ENCODE assay signal across 10 mouse cellular contexts in the genomic region with DNA sequence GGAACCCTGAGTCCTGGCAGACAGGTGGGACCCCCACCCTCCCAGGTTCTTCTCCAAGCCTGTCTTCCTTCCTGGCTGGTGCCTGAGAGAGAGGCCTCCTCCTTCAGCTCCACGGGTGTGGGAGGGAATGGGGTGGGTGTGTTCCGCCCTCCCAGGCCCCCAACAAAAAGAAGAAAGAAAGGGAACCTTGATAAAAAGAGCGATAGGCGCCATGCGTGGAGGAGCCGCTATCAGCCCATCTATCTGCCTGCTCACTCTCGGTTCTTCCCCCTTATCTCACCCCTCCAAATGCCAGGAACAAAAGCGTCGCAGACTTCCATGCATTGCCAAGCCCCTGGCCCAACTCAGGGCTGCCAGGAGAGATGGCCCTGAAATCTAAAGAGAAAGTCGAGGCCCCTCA. TPM values are rescaled to one million over a fixed set of nuclear protein-coding genes. Genes with fewer than 3 reads are reported as not detected.
DNase-seq lines count a peak whose midpoint lies in the region; ATAC-seq and TF ChIP-seq lines count a peak whose summit lies in the region.
"Had no signal": no experiment of that assay in that cellular context is flagged by ENCODE, and none has a peak within 500 bp of the region (broad histone marks: within the 10 kb centered on the region; RNA-seq: fewer than 3 reads in every experiment).

No protein-coding gene starts in this region.

- H3K27me3 ChIP-seq in heart, embryonic 15.5 days = no peaks in the 10 kb centered on the region
- no peaks in the 10 kb centered on the region for H3K27me3 ChIP-seq in lung, embryonic 14.5 days (ENCODE audit: insufficient read depth, low read length)
- no peaks in the 10 kb centered on the region for H3K27me3 ChIP-seq in liver, embryonic 12.5 days (replicated peaks)

- peaks cover 99% of the 10 kb centered on the region for H3K4me1 ChIP-seq in heart, embryonic 15.5 days (replicated peaks)
- H3K4me1 ChIP-seq in lung, embryonic 14.5 days (ENCODE audit: insufficient read depth) = peaks cover 23% of the 10 kb centered on the region
- H3K4me1 ChIP-seq in bone marrow, adult 2 months (ENCODE audit: control insufficient read depth, insufficient read depth, low read length) = peaks cover 3% of the 10 kb centered on the region; the same call in 1 of the 2 replicates
- peaks cover 100% of the 10 kb centered on the region for H3K4me1 ChIP-seq in liver, embryonic 12.5 days

- no peaks in the 10 kb centered on the region for H3K9me3 ChIP-seq in heart, embryonic 15.5 days (replicated peaks)
- no peaks in the 10 kb centered on the region for H3K9me3 ChIP-seq in lung, embryonic 14.5 days (ENCODE audit: low read depth, low read length)
- no peaks in the 10 kb centered on the region for H3K9me3 ChIP-seq in liver, embryonic 12.5 days (replicated peaks)

- WGBS in heart, embryonic 15.5 days = 28% methylated on average over 10 of the region's 10 CpGs
- 49% methylated on average over 10 of the region's 10 CpGs for WGBS in lung, embryonic 14.5 days
- WGBS in bone marrow, adult 2 months = 28% methylated on average over 10 of the region's 10 CpGs
- 15% methylated on average over 10 of the region's 10 CpGs for WGBS in liver, embryonic 12.5 days (ENCODE audit: insufficient replicate concordance)

- H3K9ac ChIP-seq in heart, embryonic 15.5 days = no peak overlapping the region
- no peak overlapping the region for H3K9ac ChIP-seq in lung, embryonic 14.5 days
- H3K9ac ChIP-seq in liver, embryonic 12.5 days = peak overlapping the region; percentile 98

- no peak for TF ChIP-seq CTCF in lung, embryonic 14.5 days (IDR thresholded peaks at IDR 0.05; ENCODE audit: low read depth)
- no peak for TF ChIP-seq CTCF in bone marrow, adult 2 months (IDR thresholded peaks at IDR 0.05; ENCODE audit: control insufficient read depth, insufficient read depth, low read length)

- H3K4me2 ChIP-seq in heart, embryonic 15.5 days = no peak overlapping the region
- H3K4me2 ChIP-seq in lung, embryonic 14.5 days = no peak overlapping the region
- H3K4me2 ChIP-seq in liver, embryonic 12.5 days = peak overlapping the region; percentile 97

- no peak overlapping the region for H3K4me3 ChIP-seq in heart, embryonic 15.5 days
- H3K4me3 ChIP-seq in lung, embryonic 14.5 days (ENCODE audit: low read depth, low read length) = no peak overlapping the region
- H3K4me3 ChIP-seq in bone marrow, adult 2 months (replicated peaks; ENCODE audit: control insufficient read depth, low read depth, low read length) = no peak overlapping the region
- peak overlapping the region; percentile 24 for H3K4me3 ChIP-seq in liver, embryonic 12.5 days

- peak overlapping the region; percentile 96 for H3K27ac ChIP-seq in heart, embryonic 15.5 days
- H3K27ac ChIP-seq in lung, embryonic 14.5 days (ENCODE audit: low read depth) = peak overlapping the region; percentile 54
- H3K27ac ChIP-seq in bone marrow, adult 2 months (ENCODE audit: control insufficient read depth, insufficient read depth, low read depth, low read length, poor library complexity) = peak overlapping the region; percentile 49
- peak overlapping the region; percentile 97 for H3K27ac ChIP-seq in liver, embryonic 12.5 days

- no peaks in the 10 kb centered on the region for H3K36me3 ChIP-seq in heart, embryonic 15.5 days
- no peaks in the 10 kb centered on the region; the same call in 1 of the 2 replicates for H3K36me3 ChIP-seq in lung, embryonic 14.5 days (ENCODE audit: insufficient read depth)
- peaks cover 91% of the 10 kb centered on the region for H3K36me3 ChIP-seq in liver, embryonic 12.5 days

- no peak for ATAC-seq in heart, embryonic 15.5 days (replicated peaks; ENCODE audit: insufficient number of reproducible peaks, insufficient read depth, low FRiP score, low read depth)
- ATAC-seq in lung, embryonic 14.5 days (ENCODE audit: insufficient read depth) = no peak
- ATAC-seq in liver, embryonic 12.5 days = no peak

- TF ChIP-seq POLR2A in bone marrow, adult 2 months (IDR thresholded peaks at IDR 0.05; ENCODE audit: borderline replicate concordance, control insufficient read depth, low read depth, low read length) = no peak

- DNase-seq in heart, adult 11 months = no peak
- no peak for DNase-seq in lung, embryonic 14.5 days
- no peak for DNase-seq in lung, postnatal 25 days (ENCODE audit: low spot score)
- no peak for DNase-seq in ovary, postnatal 14 days (ENCODE audit: low spot score)
- DNase-seq in cerebellum, postnatal 36 days = no peak
- DNase-seq: cerebellum, adult 9-11 months; thymus, postnatal 4 days had no signal

RNA-seq across cellular contexts. Expression of gene Zfpm1, which starts 11.5 kb away (rescaled TPM):
- 3.8 and 3.9 TPM in 2 replicates for polyA plus RNA-seq in heart, embryonic 15.5 days (2015; fragmentation: Nextera tagmentation; extraction: Ambion mirVana)
- polyA plus RNA-seq in lung, embryonic 14.5 days (2014; fragmentation: Nextera tagmentation; extraction: Ambion mirVana) = 2.7 and 2.9 TPM in 2 replicates
- 125 and 324 TPM in 2 replicates for polyA plus RNA-seq in bone marrow, adult 2 months (2011; ENCODE audit: insufficient read depth, insufficient read length, low replicate concordance, missing spikeins)
- polyA plus RNA-seq in liver, embryonic 12.5 days (2016; fragmentation: Nextera tagmentation; extraction: Ambion mirVana) = 27.6 and 28.4 TPM in 2 replicates
